Mouse (Mus musculus) kidney, embryonic 15.5 days (tissue): ENCODE results near the gene Gtsf1. TPM values are rescaled to one million over a fixed set of nuclear protein-coding genes. Genes with fewer than 3 reads are reported as not detected.
"Not testable (repeated sequence)": the region's sequence is repeated elsewhere in the genome, so short reads cannot be mapped to it uniquely, and the experiment has no call there.

ENCODE experiments used
- ATAC-seq: fragments of 200-750 bp; cut with Nextera tagmentation; replicated peaks from 2 replicates; pipeline ENCODE4 v1.8.0; 2017; ENCODE audit warnings: moderate TSS enrichment; ENCODE audit not compliant: low FRiP score
- H3K27ac ChIP-seq: fragments of 300-500 bp; sonication (generic); 2 replicates; pipeline ENCODE4 v1.5.1; 2015; ENCODE audit warnings: mild to moderate bottlenecking, inconsistent platforms
- H3K27me3 ChIP-seq: fragments of 300-500 bp; sonication (generic); 2 replicates; pipeline ENCODE4 v1.6.1; 2015; ENCODE audit warnings: inconsistent platforms
- H3K36me3 ChIP-seq: fragments of 300-500 bp; sonication (generic); 2 replicates; pipeline ENCODE4 v1.6.1; 2015; ENCODE audit warnings: inconsistent platforms
- H3K4me1 ChIP-seq: fragments of 300-500 bp; sonication (generic); 2 replicates; pipeline ENCODE4 v1.6.1; 2015; ENCODE audit warnings: inconsistent platforms
- H3K4me2 ChIP-seq: fragments of 300-500 bp; sonication (generic); 2 replicates; pipeline ENCODE4 v1.6.1; 2015; ENCODE audit warnings: moderate library complexity, mild to moderate bottlenecking, inconsistent platforms
- H3K4me3 ChIP-seq: fragments of 300-500 bp; sonication (generic); replicated peaks from 2 replicates; pipeline ENCODE4 v1.5.1; 2015; ENCODE audit warnings: mild to moderate bottlenecking, inconsistent platforms
- H3K9ac ChIP-seq: fragments of 300-500 bp; sonication (generic); 2 replicates; pipeline ENCODE4 v1.6.1; 2015; ENCODE audit warnings: mild to moderate bottlenecking, inconsistent platforms
- H3K9me3 ChIP-seq: fragments of 300-500 bp; sonication (generic); replicated peaks from 2 replicates; pipeline ENCODE4 v1.6.1; 2016; ENCODE audit warnings: inconsistent platforms
- WGBS: fragments of 180-500 bp; shearing (Covaris S2); methylation state at CpG from one replicate; pipeline ENCODE4 v1.1.7; 2015; ENCODE audit warnings: mixed read lengths; 5-methylcytosine and 5-hydroxymethylcytosine counted together
- polyA plus RNA-seq: library from polyadenylated mRNA; unstranded; fragments of >200 nt; fragmentation: Nextera tagmentation; extraction: Ambion mirVana; gene quantifications from 2 replicates; pipeline ENCODE4 v1.2.1, GENCODE M21; 2015

Gene Gtsf1
- polyA plus RNA-seq, 1 experiment from 2014 or later = not detected

DNA sequence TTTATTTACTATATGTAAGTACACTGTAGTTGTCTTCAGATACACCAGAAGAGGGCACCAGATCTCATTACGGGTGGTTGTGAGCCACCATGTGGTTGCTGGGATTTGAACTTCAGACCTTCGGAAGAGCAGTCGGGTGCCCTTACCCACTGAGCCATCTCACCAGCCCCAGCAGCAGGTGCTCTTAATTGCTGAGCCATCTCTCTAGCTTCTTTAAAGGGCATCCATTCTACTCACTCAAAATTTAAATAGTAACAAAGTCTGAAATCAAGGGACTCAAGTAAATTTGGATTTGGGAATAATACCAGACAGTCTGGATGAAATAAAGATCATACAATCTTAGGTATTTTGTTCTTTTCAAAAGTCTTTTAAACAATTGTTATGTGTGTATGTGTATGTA is 24.7 kb downstream of the Gtsf1 start:
- not testable (repeated sequence) for H3K27me3 ChIP-seq, H3K36me3 ChIP-seq, H3K4me2 ChIP-seq, ATAC-seq, H3K9me3 ChIP-seq, H3K4me3 ChIP-seq, H3K4me1 ChIP-seq, H3K9ac ChIP-seq, H3K27ac ChIP-seq
- WGBS = 95% methylated on average over 2 of the region's 3 CpGs

DNA sequence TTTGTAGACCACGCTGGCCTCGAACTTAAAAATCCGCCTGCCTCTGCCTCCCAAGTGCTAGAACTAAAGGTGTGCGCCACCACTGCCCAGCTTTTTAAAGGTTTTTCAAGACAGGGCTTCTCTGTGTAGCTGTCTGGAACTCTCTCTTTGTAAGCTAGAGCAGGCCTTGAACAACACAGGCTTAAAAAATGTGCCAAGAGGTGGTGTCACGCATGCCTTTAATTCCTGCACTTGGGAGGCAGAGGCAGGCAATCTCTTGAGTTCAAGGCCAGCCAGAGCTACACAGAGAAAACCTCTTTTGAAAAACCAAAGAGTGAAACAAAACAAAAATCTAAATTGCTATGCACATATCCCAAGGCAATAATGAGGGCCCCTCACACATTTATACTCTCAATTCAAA is 28.9 kb downstream of the Gtsf1 start:
- no peak overlapping the region for H3K27ac ChIP-seq
- H3K9ac ChIP-seq = no peak overlapping the region
- no peak for ATAC-seq
- no peaks in the 10 kb centered on the region for H3K9me3 ChIP-seq
- no peak overlapping the region for H3K4me2 ChIP-seq
- H3K36me3 ChIP-seq = no peaks in the 10 kb centered on the region
- H3K27me3 ChIP-seq = no peaks in the 10 kb centered on the region
- whole genome bisulfite sequencing = 91% methylated on average over 5 of the region's 5 CpGs
- H3K4me3 ChIP-seq = no peak overlapping the region
- no peaks in the 10 kb centered on the region for H3K4me1 ChIP-seq

DNA sequence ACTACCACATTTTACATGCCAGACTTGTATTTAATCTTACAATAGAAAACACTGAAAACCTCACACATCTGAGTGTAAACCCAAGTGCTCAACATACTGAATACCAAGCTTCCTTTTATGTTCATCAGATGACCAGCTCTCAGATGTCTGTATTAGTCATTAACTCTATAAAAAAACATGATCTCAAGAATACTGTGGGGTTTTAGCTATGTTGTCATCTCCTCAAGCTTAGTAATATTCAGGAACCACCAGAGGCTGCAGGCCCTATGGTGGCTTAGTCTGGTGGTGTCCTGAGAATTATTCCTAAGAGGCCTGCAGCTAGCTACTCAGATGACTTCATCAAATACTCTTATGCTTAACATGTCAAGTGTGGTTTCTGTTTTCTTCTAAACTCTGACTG is 36.7 kb downstream of the Gtsf1 start:
- no peaks in the 10 kb centered on the region for H3K4me1 ChIP-seq
- H3K4me2 ChIP-seq = no peak overlapping the region

DNA sequence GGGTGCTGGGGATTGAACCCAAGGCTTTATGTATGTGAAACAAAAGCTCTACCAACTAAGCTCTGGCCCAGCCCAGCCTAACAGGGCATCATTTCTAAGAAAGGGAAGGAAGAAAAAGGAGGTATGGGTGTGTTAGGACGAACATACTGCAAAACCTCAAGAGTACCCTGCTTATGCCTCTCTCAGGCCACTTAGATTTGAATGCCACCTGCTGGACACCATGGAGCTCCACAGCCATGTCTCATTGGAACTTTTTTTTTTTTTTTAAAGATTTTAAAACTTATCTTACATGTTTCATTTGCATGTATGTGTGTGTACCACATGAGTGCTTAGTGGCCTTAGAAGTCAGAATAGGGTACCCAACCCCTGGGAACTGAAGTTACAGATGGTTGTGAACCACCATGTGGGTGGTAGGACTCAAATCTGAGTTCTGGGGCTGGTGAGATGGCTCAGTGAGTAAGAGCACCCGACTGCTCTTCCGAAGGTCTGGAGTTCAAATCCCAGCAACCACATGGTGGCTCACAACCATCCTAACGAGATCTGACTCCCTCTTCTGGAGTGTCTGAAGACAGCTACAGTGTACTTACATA is 41.6 kb downstream of the Gtsf1 start:
- 50% methylated on average over 4 of the region's 4 CpGs for WGBS
- Histone ChIP-seq H3K4me3 (no peak overlapping the region), H3K4me2 (no peak overlapping the region), H3K27ac (no peak overlapping the region), H3K9ac (no peak overlapping the region), H3K27me3 (no peaks in the 10 kb centered on the region), H3K9me3 (no peaks in the 10 kb centered on the region), H3K4me1 (peaks cover 3% of the 10 kb centered on the region), H3K36me3 (no peaks in the 10 kb centered on the region)
- ATAC-seq = no peak

More for the DNA sequence above, 36.7 kb downstream of the Gtsf1 start:
- ATAC-seq = no peak
- no peak overlapping the region for H3K9ac ChIP-seq
- H3K4me3 ChIP-seq = no peak overlapping the region
- H3K27ac ChIP-seq = no peak overlapping the region
- no peaks in the 10 kb centered on the region for H3K9me3 ChIP-seq
- no peaks in the 10 kb centered on the region for H3K27me3 ChIP-seq
- no peaks in the 10 kb centered on the region for H3K36me3 ChIP-seq

DNA sequence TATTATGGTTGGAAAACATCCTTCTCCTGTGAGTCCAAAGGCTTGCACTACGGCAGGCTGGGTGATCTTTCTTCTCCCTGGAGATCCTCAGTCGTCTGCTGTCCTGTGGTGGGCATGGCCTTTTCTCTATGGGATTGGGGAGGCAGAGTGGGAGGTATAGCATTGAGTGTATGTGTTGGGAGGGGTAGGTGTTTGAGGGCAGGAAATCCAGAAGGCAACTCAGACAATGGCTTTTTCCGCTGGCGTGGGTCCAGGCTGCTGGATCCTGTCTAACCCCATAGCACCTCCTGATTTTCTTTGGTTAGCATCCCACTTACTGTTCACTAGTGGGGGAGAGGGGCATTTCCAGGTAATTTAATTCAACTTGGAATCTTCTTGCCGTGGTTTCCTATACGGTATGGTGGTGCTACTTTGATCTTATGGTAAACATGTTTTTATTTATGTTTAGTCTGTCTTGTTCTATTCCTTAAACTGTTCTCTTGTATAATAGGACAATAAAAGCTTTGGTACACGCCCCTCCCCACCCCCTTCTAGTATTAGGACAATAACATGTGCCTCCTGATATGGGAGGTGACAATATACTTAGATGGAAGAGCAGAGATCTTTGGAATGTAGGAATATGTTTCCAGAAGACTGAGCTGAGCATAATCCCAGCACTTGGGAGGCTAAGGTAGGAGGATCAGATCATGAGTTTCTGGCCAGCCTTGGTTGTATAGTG is 46.3 kb downstream of the Gtsf1 start:
- H3K4me1 ChIP-seq = peaks cover 15% of the 10 kb centered on the region
- no peak; the same call in 1 of the 2 replicates for ATAC-seq
- H3K9me3 ChIP-seq = no peaks in the 10 kb centered on the region
- peak overlapping the region; percentile 15; the same call in 1 of the 2 replicates for H3K4me3 ChIP-seq
- H3K4me2 ChIP-seq = peak overlapping the region; percentile 28
- 59% methylated on average over 7 of the region's 7 CpGs for WGBS
- H3K27ac ChIP-seq = peak overlapping the region; percentile 79
- H3K27me3 ChIP-seq = no peaks in the 10 kb centered on the region
- no peaks in the 10 kb centered on the region for H3K36me3 ChIP-seq
- no peak overlapping the region for H3K9ac ChIP-seq

DNA sequence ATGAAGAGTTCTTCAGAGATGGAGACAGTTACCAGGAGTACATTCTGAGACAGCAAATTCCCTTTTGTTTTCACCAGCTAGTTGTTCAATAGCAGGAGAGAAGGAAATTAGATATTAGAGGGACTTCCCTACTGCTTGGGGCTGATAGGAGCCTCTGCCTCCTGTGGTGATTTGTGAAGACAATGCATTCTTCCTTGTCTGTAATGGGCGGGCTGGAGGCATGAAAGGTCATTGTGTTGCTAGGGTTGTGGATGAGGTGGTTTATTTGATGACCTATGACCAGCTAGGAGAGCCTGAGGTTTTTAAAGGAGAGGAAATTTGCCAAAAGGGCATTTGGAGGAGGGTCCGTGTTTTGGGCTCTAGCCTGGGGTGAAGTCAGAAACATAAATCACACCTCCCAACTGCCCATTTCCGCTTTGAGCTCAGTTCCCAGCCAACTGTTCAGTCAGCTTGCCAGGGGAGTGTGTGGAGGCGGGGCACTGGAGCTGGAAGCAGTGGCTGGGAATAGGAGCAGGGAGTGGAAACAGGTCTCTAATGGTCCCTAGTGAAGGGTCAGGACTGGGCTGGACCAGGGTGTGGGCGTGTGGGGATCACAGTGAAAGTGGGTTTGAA is 47.4 kb downstream of the Gtsf1 start:
- Histone ChIP-seq H3K4me2 (peak overlapping the region; percentile 28), H3K27me3 (no peaks in the 10 kb centered on the region), H3K4me1 (peaks cover 23% of the 10 kb centered on the region), H3K4me3 (peak overlapping the region; percentile 15; the same call in 1 of the 2 replicates), H3K36me3 (no peaks in the 10 kb centered on the region), H3K9me3 (no peaks in the 10 kb centered on the region), H3K9ac (no peak overlapping the region), H3K27ac (peak overlapping the region; percentile 79)
- ATAC-seq = peak; percentile 86
- WGBS = 7% methylated on average over 5 of the region's 5 CpGs

DNA sequence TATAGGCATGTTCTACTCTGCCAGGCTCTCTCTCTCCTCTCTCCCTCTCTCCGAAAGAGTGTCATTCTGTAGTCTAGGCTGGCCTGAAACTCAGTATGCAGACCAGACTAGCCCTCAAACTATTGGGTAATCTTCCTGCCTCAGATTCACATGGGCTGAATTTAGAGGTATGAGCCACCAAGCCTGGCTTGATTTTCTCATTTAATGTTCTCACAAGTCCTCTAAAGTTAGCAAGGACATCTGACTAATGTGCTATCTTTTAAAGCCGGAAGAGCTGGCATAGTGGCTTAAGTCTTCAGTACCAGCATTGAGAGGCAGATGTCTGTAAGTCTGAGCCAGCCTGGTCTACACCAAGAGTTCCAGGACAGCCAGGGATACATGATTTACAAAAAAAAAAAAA is 48.2 kb downstream of the Gtsf1 start:
- H3K9me3 ChIP-seq = no peaks in the 10 kb centered on the region
- H3K27ac ChIP-seq = no peak overlapping the region
- no peaks in the 10 kb centered on the region for H3K36me3 ChIP-seq
- 87% methylated on average over 2 of the region's 2 CpGs for WGBS
- no peak for ATAC-seq
- H3K9ac ChIP-seq = no peak overlapping the region
- H3K27me3 ChIP-seq = no peaks in the 10 kb centered on the region
- peaks cover 31% of the 10 kb centered on the region for H3K4me1 ChIP-seq
- no peak overlapping the region for H3K4me2 ChIP-seq
- no peak overlapping the region for H3K4me3 ChIP-seq

DNA sequence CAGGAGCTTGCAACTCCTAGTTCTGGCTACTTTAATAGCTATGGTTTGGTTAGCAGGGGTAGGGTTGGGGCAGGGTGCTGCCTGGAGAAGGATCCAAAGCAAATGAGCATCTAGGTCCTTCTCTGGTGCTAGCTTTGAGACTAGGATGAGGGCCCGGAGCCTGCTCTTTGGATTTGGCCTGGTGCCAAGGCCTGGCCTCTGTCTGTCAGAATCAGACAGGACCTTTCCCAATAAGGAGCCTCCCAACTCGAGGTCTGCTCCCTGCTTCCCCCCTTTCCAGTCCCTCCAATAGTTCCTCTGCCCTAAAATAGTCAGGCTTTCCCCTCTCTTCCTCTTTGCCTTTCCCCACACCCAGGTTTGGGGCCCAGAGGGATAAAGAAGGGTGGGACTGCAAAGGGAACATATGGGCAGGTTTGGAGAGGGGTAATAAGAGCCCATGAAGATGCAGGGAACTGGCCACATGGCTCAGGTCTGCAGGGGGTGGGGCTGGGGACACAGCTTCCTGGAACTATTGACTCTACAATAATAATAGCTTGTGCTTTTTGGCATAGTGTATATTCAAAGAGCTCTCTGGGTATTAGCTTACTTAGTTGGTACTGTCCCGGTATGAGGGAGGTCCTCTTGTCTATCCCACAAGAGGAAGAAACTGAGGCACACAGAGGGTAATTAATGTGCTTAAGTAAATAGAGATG is 51.5 kb downstream of the Gtsf1 start:
- H3K36me3 ChIP-seq = no peaks in the 10 kb centered on the region
- H3K4me3 ChIP-seq = no peak overlapping the region
- no peak for ATAC-seq
- H3K27ac ChIP-seq = peak overlapping the region; percentile 28; the same call in 1 of the 2 replicates
- H3K27me3 ChIP-seq = no peaks in the 10 kb centered on the region
- H3K9ac ChIP-seq = no peak overlapping the region
- H3K4me2 ChIP-seq = no peak overlapping the region
- 46% methylated on average over 3 of the region's 3 CpGs for WGBS
- H3K4me1 ChIP-seq = peaks cover 36% of the 10 kb centered on the region
- no peaks in the 10 kb centered on the region for H3K9me3 ChIP-seq

DNA sequence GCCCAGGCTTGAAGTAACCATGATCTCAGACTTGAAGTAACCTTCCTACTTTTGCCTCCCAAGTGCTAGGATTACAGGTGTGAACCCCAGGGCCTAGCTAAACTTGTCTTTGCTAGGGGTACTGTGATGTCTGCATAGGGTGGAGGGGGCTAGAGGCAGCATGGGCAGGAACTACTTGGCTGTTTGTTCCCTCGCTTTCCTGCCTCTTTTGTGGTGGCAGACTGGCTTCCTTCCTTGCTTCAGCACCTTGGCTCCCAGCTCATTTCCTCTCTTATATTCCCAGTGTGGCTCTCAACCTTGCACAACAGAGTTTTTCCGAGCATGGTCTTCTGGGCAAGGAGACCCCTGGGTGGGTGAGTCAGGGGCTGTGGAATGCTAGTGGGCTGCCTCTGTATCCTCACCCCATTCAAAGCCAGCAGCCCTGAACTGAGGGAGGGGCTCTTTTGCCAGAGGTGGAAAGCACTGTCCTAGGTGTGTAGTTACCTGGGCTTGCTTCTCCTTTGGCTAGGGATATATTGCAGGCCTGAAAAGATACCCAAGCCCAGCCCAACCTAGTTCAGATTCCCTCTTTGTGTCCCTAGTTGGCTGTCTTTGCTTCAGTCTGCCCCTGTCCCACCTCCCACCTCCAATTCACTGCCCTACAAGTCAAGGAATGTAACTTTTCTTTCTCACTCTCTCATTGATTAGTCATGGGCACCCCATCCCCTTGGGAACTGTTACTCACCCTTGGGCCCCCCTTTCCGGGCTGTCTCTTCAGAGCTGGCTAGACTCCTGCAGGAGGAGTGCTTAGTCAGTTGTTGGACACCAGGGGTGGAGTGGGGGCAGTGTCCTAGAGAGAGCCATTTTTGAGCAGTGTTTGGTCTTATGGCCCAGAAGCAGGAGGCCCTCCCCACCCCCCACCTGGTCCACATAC is 52.3 kb downstream of the Gtsf1 start:
- Histone ChIP-seq H3K36me3 (no peaks in the 10 kb centered on the region), H3K9me3 (no peaks in the 10 kb centered on the region), H3K9ac (no peak overlapping the region), H3K4me3 (no peak overlapping the region), H3K27ac (peak overlapping the region; percentile 28), H3K27me3 (no peaks in the 10 kb centered on the region), H3K4me1 (peaks cover 28% of the 10 kb centered on the region), H3K4me2 (no peak overlapping the region)
- whole genome bisulfite sequencing = 61% methylated on average over 3 of the region's 3 CpGs
- 0 out of 2 replicates have a peak, but pooled peaks have one; percentile 27 for ATAC-seq

DNA sequence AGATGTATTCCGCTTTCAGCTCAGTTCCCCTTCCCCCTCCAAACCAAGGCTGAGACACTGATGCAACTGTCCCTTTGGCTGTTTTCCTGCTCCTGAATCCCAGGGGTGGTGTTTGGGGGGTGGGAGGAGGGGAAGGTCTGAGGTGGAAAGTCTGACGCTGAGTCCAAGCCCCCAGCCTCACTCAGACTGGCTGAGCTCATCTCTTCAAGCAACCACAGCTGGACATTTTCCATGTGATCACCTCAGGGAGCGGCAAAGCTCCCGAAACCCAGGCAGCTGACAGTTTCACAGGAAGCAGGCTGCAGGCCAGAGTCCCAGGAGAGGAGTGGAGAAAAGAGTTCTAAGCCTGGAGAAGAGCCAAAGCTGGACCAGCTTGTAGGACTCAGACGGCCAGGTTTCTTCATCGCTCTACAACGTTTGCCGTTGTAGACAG is 53.4 kb downstream of the Gtsf1 start:
- H3K27ac ChIP-seq = peak overlapping the region; percentile 28
- peaks cover 23% of the 10 kb centered on the region for H3K4me1 ChIP-seq
- H3K36me3 ChIP-seq = no peaks in the 10 kb centered on the region
- WGBS = 37% methylated on average over 8 of the region's 8 CpGs
- no peak overlapping the region for H3K9ac ChIP-seq
- no peak overlapping the region for H3K4me2 ChIP-seq
- no peak for ATAC-seq
- no peaks in the 10 kb centered on the region for H3K27me3 ChIP-seq
- no peaks in the 10 kb centered on the region for H3K9me3 ChIP-seq
- H3K4me3 ChIP-seq = no peak overlapping the region

DNA sequence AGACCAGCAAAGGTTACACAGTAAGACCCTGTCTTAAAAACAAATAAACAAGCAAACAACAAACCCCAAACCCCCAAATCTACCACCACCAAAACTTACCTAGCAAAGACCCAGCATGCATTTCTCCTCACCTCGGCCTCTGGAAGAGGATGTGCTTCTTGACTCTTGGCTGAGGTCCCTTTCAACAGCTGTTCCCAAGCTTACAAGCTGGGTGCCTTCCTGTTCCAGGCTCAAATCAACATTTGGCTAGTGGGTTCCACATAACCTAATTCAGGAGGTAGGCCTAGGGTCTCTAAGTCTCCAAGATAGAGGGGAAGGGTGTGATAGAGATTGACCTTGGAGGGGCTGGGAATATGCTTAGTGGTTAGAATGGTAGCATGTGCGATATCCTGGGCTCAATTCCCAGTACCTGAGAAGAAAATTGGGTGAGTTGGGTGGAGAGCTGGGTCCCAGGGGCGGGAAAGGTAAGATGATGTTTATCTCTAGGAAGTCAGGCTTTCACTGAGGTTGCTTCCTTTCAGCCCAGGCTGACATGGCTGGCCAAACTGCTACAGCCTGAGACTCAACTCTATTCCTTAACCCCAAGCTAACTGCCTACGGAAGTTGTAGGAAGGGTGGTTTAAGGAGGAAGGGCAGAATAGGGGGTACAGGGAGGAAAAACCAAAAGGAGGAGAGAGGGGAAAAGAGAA is 55.0 kb downstream of the Gtsf1 start:
- Histone ChIP-seq H3K9ac (no peak overlapping the region), H3K9me3 (no peaks in the 10 kb centered on the region), H3K36me3 (no peaks in the 10 kb centered on the region), H3K27ac (no peak overlapping the region), H3K27me3 (no peaks in the 10 kb centered on the region), H3K4me2 (no peak overlapping the region), H3K4me3 (no peak overlapping the region), H3K4me1 (peaks cover 34% of the 10 kb centered on the region)
- 87% methylated on average over 4 of the region's 4 CpGs for WGBS
- ATAC-seq = no peak
